Mouse (Mus musculus): ENCODE data around the gene Enho.
A peak's percentile ranks its signal among the peaks of the same experiment; 100 is the strongest.

The Enho gene

GRCm38 (mm10) chr4:41630196-41630595 is 9.9 kb downstream of the Enho start:
- DNase-seq: no peak

- DNase-seq: no peak
Measured at GRCm38 (mm10) chr4:41628202-41628927, 11.8 kb downstream of the Enho start.

GRCm38 (mm10) chr4:41622071-41622470 is 18.1 kb downstream of the Enho start:
- no peak for DNase-seq

- DNase-seq: peak; percentile 46
Measured at GRCm38 (mm10) chr4:41618916-41619746, 21.0 kb downstream of the Enho start.

- peak; percentile 85 for DNase-seq
Measured at GRCm38 (mm10) chr4:41615661-41616599, 24.2 kb downstream of the Enho start.

GRCm38 (mm10) chr4:41614156-41614555 is 26.0 kb downstream of the Enho start:
- peak; percentile 83 for DNase-seq

GRCm38 (mm10) chr4:41612166-41612565 is 28.0 kb downstream of the Enho start:
- DNase-seq: no peak

GRCm38 (mm10) chr4:41610594-41610980 is 29.5 kb downstream of the Enho start:
- DNase-seq: no peak

GRCm38 (mm10) chr4:41609681-41610593 is 30.2 kb downstream of the Enho start:
- DNase-seq: no peak

- no peak for DNase-seq
Measured at GRCm38 (mm10) chr4:41606784-41607183, 33.3 kb downstream of the Enho start.

GRCm38 (mm10) chr4:41604476-41605396 is 35.4 kb downstream of the Enho start:
- DNase-seq: no peak

- DNase-seq: no peak
Measured at GRCm38 (mm10) chr4:41602818-41603217, 37.3 kb downstream of the Enho start.
